Mouse (Mus musculus) cerebellum, adult 8-10 months (tissue): ENCODE data around the gene Anks4b.

Experiments used
- DNase-seq: peaks from one replicate; pipeline ENCODE4 v3.0.0; 2022

The Anks4b gene

GRCm38 (mm10) chr7:120173603-120174244 is at the start of gene Anks4b:
Gene Anks4b, plus strand, starts transcription at chr7:120173858.
- no peak for DNase-seq

DNA sequence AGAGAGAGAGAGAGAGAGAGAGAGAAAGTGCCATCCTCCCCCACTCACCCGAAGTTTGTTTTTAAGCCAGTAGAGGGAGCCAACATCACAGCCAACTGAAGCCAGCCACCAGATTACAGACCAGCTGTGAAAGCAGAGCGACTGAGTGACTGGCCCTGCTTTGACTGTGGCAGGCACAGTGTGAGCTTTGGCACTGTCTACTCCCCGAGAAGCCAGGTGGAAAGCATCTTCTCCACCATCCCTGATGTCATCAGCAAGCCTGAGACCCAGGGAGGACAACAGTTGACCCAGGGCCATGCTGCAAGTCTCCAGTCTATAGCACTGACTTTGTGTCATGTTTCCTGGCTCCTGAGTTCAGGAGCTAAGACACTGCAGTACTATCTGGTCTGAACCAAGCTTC is 48.8 kb upstream of the Anks4b start:
- peak; percentile 66 for DNase-seq

GRCm38 (mm10) chr7:120126976-120127685 is 46.5 kb upstream of the Anks4b start:
- no peak for DNase-seq

DNA sequence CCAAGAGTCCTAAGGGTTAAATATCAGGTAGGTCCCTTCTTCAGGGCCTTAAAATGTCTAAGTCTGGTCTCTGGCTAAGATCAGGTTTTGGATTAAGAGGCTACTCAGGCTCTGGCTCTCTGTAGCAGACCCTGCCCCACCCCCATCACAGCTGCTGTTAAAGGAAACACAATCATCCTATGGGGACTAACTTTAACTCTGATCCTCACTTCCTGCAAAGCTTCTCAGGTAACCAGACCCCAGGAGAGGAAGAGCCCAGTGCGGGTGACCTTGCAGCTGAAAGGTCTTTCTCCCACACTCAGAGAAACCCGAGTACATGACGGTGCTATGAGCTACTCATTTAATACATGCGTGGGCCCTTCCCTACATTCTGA is 46.0 kb upstream of the Anks4b start:
- no peak for DNase-seq

- no peak for DNase-seq
Measured at GRCm38 (mm10) chr7:120128951-120129350, 44.7 kb upstream of the Anks4b start.

DNA sequence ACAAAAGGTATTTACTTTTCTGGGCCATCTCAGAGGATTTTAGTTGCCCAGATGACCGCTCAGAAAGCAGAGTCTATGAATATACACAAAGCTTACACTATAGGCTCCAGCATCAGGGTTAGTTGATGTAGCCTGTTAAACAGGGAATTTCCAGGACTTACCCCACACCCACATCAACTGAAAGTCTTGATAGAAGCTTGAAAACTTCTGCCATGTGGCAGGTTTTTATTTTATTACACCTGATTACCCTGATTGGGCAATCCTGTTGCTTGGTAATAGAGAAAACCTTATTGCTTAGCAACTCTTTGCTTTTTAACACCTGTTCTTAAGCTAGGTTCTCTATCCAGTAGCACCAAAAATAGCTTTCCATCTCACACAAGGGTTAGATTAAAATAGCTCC is 30.9 kb upstream of the Anks4b start:
- no peak for DNase-seq

DNA sequence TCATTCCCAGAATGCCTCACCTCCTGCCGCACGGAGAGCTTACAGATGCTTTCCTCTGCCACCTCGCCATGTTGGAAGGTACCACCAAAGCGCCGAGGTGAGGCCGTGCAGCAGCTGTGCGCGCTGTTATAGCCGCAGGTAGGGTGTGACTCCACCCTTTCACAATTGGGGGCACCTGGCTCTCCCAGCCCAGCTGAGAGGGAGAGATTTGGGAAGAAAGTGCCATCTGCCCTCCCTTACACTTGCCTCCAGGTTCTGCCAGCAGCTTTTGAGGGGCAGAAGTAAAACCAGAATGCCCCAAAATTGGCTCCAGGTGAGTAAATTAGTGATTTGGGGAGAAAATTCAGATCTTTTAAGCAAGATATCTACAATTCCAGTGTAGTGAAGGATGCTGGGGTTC is 28.5 kb upstream of the Anks4b start, which contains the start of gene Zp2:
TSS of gene Zp2 (minus strand) at position 101 of the 400 bp plus-strand sequence.
- no peak for DNase-seq

DNA sequence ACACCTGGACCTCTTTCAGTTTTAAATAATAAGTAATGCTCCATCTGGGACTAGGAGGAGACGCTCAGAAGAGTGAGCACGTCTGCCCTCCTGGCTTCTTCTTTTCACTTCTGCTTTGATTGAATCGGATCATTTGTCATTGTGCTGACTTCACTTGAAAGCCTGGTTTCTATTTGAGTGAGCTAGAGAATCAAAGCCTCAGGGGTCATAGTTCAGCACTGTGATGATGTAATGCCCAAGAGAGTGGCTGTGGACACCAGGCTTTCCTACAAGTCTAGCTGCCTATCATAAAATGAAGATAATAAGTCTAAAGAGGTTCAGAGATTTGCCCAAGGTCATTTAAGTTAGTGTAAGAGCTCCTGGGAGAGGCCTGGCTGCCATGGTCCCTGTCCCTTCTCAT is 23.4 kb upstream of the Anks4b start:
- DNase-seq, result no peak

- no peak for DNase-seq
Measured at GRCm38 (mm10) chr7:120150898-120151297, 22.8 kb upstream of the Anks4b start.

- no peak for DNase-seq
Measured at GRCm38 (mm10) chr7:120156841-120157409, 16.7 kb upstream of the Anks4b start.

DNA sequence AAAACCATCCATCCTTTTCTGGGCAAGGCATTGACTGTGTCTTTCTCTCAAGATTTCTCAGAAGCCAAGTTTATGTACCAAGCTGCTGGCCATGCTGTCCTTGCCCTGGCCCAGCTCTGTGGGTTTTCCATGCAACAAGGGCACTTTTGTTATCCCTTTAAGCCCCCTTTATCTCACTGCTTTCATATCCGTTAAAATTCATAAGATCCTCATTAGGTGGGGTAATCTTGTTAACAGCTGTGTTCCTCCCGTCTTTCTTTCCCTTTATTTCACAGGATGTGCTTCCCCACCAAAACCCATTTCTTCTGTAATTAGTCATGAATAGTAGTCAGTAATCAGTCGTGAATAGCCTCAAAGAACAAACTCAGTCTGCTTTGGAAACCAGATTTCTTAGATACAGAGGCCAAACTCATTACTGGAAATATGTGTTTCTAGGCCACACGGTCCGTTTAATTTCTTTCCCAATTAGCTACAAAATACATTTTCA is 16.0 kb upstream of the Anks4b start:
- no peak for DNase-seq

DNA sequence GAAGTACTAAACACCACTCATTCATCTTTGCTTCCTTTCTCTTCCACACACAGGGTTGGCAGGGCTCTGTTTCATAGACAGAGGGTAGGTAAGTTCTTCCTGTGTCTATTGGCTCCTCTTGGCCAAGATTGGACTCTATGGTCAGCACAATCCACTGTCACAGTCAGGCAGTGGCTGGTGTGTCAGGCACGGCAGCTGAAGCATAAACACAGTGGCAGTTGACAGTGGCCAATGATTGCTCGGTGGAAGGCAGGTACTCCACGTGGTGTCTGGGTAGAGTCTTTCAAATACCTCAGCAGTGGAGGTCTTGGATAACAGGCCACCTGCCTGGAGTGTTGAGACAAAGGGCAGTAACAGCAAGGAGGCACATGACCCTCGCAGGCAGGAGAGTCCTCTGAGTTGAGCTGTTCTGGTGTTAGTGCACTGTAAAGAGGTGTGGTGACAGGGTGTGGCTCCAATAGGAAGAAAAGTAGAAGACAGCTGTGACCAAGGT is 15.5 kb upstream of the Anks4b start:
- DNase-seq, result no peak

GRCm38 (mm10) chr7:120163581-120164251 is 9.9 kb upstream of the Anks4b start:
- DNase-seq, result no peak

DNA sequence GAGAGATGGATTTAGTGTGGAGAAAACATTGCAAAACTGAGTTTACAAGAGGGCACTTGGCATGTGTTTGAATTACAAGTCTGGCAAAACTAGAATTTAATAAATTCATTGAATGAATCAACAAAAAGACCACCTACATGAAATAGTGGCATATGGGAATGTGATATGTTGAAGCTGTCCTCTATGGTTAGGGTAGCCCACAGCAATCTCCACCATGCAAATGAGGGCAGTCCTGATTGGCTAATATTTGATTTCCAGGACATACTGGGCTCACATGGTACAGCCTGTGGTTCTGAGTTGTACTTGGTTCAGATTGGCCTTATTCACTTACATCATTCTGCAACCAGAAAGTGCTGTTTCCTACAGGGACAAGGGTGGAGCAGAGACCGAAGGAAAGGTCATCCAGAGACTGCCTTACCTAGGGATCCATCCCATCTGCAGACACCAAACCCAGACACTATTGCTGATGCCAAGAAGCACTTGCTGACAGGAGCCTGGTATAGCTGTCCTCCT is 1.4 kb upstream of the Anks4b start:
- no peak for DNase-seq

- no peak for DNase-seq
Measured at GRCm38 (mm10) chr7:120174723-120175504, 1.3 kb downstream of the Anks4b start.

- no peak for DNase-seq
Measured at GRCm38 (mm10) chr7:120177611-120178010, 4.0 kb downstream of the Anks4b start.

DNA sequence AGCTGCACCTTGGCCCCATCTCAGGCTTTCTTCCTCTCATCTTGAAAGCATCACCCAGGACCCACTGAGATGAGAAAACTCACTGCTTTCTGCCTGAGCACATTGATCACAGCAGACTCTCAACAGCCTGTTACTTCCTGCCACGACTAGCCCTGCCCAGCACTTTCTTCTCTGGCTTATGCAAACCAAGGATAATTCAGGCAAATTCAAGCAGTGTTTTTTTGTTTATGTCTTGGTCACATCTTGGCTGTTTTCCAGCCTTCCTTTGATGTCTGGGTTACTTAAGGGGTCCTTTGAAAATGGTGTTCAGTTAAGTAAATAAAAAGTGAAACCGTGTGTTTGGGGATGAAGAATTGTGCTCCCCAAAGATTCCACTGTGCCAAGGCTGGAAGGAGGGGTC is 5.3 kb downstream of the Anks4b start:
- no peak for DNase-seq

GRCm38 (mm10) chr7:120180547-120180946 is 6.9 kb downstream of the Anks4b start:
- DNase-seq, result no peak

GRCm38 (mm10) chr7:120181401-120182230 is 8.0 kb downstream of the Anks4b start:
- no peak for DNase-seq

- no peak for DNase-seq
Measured at GRCm38 (mm10) chr7:120182891-120183290, 9.2 kb downstream of the Anks4b start.

GRCm38 (mm10) chr7:120188946-120189345 is 15.3 kb downstream of the Anks4b start:
- no peak for DNase-seq
